Mouse (Mus musculus) embryonic fibroblast, embryonic 13.5 days (primary cell): ENCODE measurements at regions not wholly inside any gene's neighbourhood (a gene's known extent, or its start where the extent isn't known, plus 50 kb on each side); places are given as distances from the start of the nearest gene placed in this dataset.

Source experiments
- CTCF ChIP-seq: IDR thresholded peaks from 2 replicates; pipeline ENCODE4 v1.5.1; 2011; ENCODE audit warnings: mild to moderate bottlenecking, control low read depth, low read length, moderate library complexity, borderline replicate concordance; ENCODE audit not compliant: insufficient read depth
- POLR2A ChIP-seq: IDR thresholded peaks from 2 replicates; pipeline ENCODE4 v1.6.1; 2011; ENCODE audit warnings: low read depth, mild to moderate bottlenecking, control low read depth, low read length, moderate library complexity

GRCm38 (mm10) chr8:31460349-31460748, 1968.2 kb upstream of the 5930422O12Rik start:
- TF ChIP-seq POLR2A (no peak), CTCF (no peak)
